ENCODE assay signal across 8 mouse cellular contexts in the genomic region with DNA sequence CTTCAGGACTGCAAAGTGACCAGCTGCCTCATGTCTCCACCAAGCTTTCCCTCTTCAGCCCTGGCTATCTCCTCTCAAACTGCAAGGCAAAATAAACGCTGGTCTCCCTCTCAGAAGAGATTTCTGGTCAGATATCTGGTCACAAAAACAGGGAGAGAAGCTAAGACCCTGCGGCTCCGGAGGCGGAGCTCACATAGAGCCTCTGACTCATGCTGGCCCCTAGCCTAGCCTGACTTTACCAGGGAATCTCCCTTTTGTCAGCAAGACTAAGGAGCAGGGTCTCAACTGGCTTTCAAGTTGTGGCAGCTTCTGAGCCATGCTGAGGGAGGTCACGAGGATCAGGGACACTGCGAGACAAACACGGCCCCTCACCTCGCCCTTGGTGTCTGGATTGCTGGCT. TPM values are rescaled to one million over a fixed set of nuclear protein-coding genes. Genes with fewer than 3 reads are reported as not detected.
A peak's percentile ranks its signal among the peaks of the same experiment; 100 is the strongest.
DNase-seq lines count a peak whose midpoint lies in the region; ATAC-seq and TF ChIP-seq lines count a peak whose summit lies in the region.

No protein-coding gene starts in this region.

- H3K27me3 ChIP-seq in kidney, embryonic 16.5 days (ENCODE audit: insufficient read depth, low read length) = no peaks in the 10 kb centered on the region
- H3K27me3 ChIP-seq in midbrain, embryonic 16.5 days (ENCODE audit: control insufficient read depth, insufficient read depth, low read depth, low read length) = no peaks in the 10 kb centered on the region

- peaks cover 10% of the 10 kb centered on the region for H3K9me3 ChIP-seq in kidney, embryonic 16.5 days (ENCODE audit: low read length)
- H3K9me3 ChIP-seq in midbrain, embryonic 16.5 days (replicated peaks; ENCODE audit: control insufficient read depth, low read length, poor library complexity, severe bottlenecking) = no peaks in the 10 kb centered on the region

- no peak for ATAC-seq in kidney, embryonic 16.5 days (ENCODE audit: low FRiP score, low TSS enrichment)
- peak; percentile 67; the same call in 1 of the 2 replicates for ATAC-seq in midbrain, embryonic 16.5 days
- no peak for ATAC-seq in cerebellum, adult (ENCODE audit: insufficient number of reproducible peaks, low FRiP score, low TSS enrichment)

- peak; percentile 33 to 48 for DNase-seq in lung, adult 18-20 months
- no peak for DNase-seq in lung, postnatal 25 days (ENCODE audit: low spot score)
- peak; percentile 76 for DNase-seq in gastrocnemius, adult 2 months
- DNase-seq in spleen, adult 18-20 months = no peak
- DNase-seq in cerebellum, adult 11-12 months = no peak

- H3K9ac ChIP-seq in kidney, embryonic 16.5 days (replicated peaks; ENCODE audit: low read length) = peak overlapping the region; percentile 23; the same call in 1 of the 2 replicates
- H3K9ac ChIP-seq in midbrain, embryonic 16.5 days (ENCODE audit: low read depth, low read length) = 0 out of 2 replicates have a peak overlapping the region, but pooled peaks have one; percentile 24

- H3K36me3 ChIP-seq in kidney, embryonic 16.5 days (ENCODE audit: insufficient read depth, low read length) = peaks cover 50% of the 10 kb centered on the region
- H3K36me3 ChIP-seq in midbrain, embryonic 16.5 days (ENCODE audit: control insufficient read depth, insufficient read depth, low read length) = no peaks in the 10 kb centered on the region

- peak overlapping the region; percentile 62 for H3K27ac ChIP-seq in gastrocnemius, adult 2 months
- peak overlapping the region; percentile 72 for H3K27ac ChIP-seq in kidney, embryonic 16.5 days (ENCODE audit: low read length)
- no peak overlapping the region for H3K27ac ChIP-seq in midbrain, embryonic 16.5 days (ENCODE audit: low read length)

- intact Hi-C loops in gastrocnemius, adult 2 months (cut with DNase I) = no loop called here

- peak overlapping the region; percentile 56 for H3K4me3 ChIP-seq in gastrocnemius, adult 2 months
- H3K4me3 ChIP-seq in kidney, embryonic 16.5 days (ENCODE audit: low read length) = no peak overlapping the region
- peak overlapping the region; percentile 5; the same call in 1 of the 2 replicates for H3K4me3 ChIP-seq in midbrain, embryonic 16.5 days (ENCODE audit: low read depth, low read length)

- WGBS in kidney, embryonic 16.5 days = 59% methylated on average over 8 of the region's 8 CpGs
- WGBS in midbrain, embryonic 16.5 days = 33% methylated on average over 8 of the region's 8 CpGs

- peak overlapping the region; percentile 21; the same call in 1 of the 2 replicates for H3K4me2 ChIP-seq in kidney, embryonic 16.5 days (replicated peaks; ENCODE audit: low read depth, low read length)
- peak overlapping the region; percentile 38; the same call in 1 of the 2 replicates for H3K4me2 ChIP-seq in midbrain, embryonic 16.5 days (ENCODE audit: low read length)

- TF ChIP-seq CTCF in gastrocnemius, adult 2 months (IDR thresholded peaks at IDR 0.05) = no peak

- peaks cover 15% of the 10 kb centered on the region for H3K4me1 ChIP-seq in kidney, embryonic 16.5 days (ENCODE audit: insufficient read depth, low read length)
- H3K4me1 ChIP-seq in midbrain, embryonic 16.5 days (ENCODE audit: control insufficient read depth, insufficient read depth, low read length) = no peaks in the 10 kb centered on the region

RNA-seq across cellular contexts. Expression of a gene that starts 57.3 kb away (rescaled TPM):
- total RNA-seq in gastrocnemius, adult 2 months (2021) = 1 to 10 TPM; 5.6 to 6.3 TPM
- 58.4 and 60.3 TPM in 2 replicates for polyA plus RNA-seq in kidney, embryonic 16.5 days (2015; fragmentation: Nextera tagmentation; extraction: Ambion mirVana)
- 44.2 and 44.4 TPM in 2 replicates for polyA plus RNA-seq in midbrain, embryonic 16.5 days (2015; fragmentation: Nextera tagmentation; extraction: Ambion mirVana)

Comparison
In these comparisons a context has a peak if more than half of its experiments do, and no peak if none do; other contexts are left out.
1. DNase-seq: peak in lung, adult 18-20 months (2 of 2) and gastrocnemius, adult 2 months (single experiment); none in lung, postnatal 25 days (single experiment), spleen, adult 18-20 months (0 of 2) and cerebellum, adult 11-12 months (single experiment).